Mouse (Mus musculus) heart, embryonic 14.5 days (tissue): ENCODE data around the gene Exd2. TPM values are rescaled to one million over a fixed set of nuclear protein-coding genes. Genes with fewer than 3 reads are reported as not detected.

Experiments used
- ATAC-seq: fragments of 200-750 bp; cut with Nextera tagmentation; 2 replicates; pipeline ENCODE4 v1.8.0; 2017; ENCODE audit warnings: low read depth, moderate TSS enrichment; ENCODE audit not compliant: insufficient number of reproducible peaks, insufficient read depth, low FRiP score
- H3K27ac ChIP-seq, 2 experiments: fragments of 200-500 bp in 1 of 2; fragments of 300-500 bp in 1 of 2; sonication (generic) in 1 of 2; replicated peaks in 1 of 2; 2 replicates each; pipeline ENCODE4 v1.5.1; 2012 to 2014; ENCODE audit warnings: low read depth in 2 of 2, low read length in 2 of 2, control low read depth in 1 of 2, mild to moderate bottlenecking in 1 of 2, mixed read lengths in 1 of 2; ENCODE audit not compliant: control insufficient read depth in 1 of 2, insufficient read depth in 1 of 2
- H3K27me3 ChIP-seq: fragments of 300-500 bp; sonication (generic); 2 replicates; pipeline ENCODE4 v1.6.1; 2014; ENCODE audit warnings: mild to moderate bottlenecking, low read length, control low read depth; ENCODE audit not compliant: control insufficient read depth, insufficient read depth
- H3K36me3 ChIP-seq: fragments of 300-500 bp; sonication (generic); 2 replicates; pipeline ENCODE4 v1.6.1; 2014; ENCODE audit warnings: mild to moderate bottlenecking, control low read depth, low read length, mixed read lengths; ENCODE audit not compliant: control insufficient read depth, insufficient read depth
- H3K4me1 ChIP-seq, 2 experiments: fragments of 200-500 bp in 1 of 2; fragments of 300-500 bp in 1 of 2; sonication (generic) in 1 of 2; 2 replicates each; pipeline ENCODE4 v1.6.1; 2012 to 2014; ENCODE audit warnings: low read length in 2 of 2, control low read depth in 1 of 2, mixed read lengths in 1 of 2; ENCODE audit not compliant: control insufficient read depth in 2 of 2, insufficient read depth in 2 of 2
- H3K4me2 ChIP-seq: fragments of 300-500 bp; sonication (generic); 2 replicates; pipeline ENCODE4 v1.6.1; 2014; ENCODE audit warnings: mild to moderate bottlenecking, low read length
- H3K4me3 ChIP-seq, 2 experiments: fragments of 200-500 bp in 1 of 2; fragments of 300-500 bp in 1 of 2; sonication (generic) in 1 of 2; 2 replicates each; pipeline ENCODE4 v1.5.1; 2012 to 2014; ENCODE audit warnings: low read length in 2 of 2, mild to moderate bottlenecking in 2 of 2, control low read depth in 1 of 2, low read depth in 1 of 2, moderate library complexity in 1 of 2; ENCODE audit not compliant: control insufficient read depth in 1 of 2, insufficient read depth in 1 of 2
- H3K9ac ChIP-seq: fragments of 300-500 bp; sonication (generic); 2 replicates; pipeline ENCODE4 v1.6.1; 2014; ENCODE audit warnings: mild to moderate bottlenecking, low read length
- H3K9me3 ChIP-seq: fragments of 300-500 bp; sonication (generic); 2 replicates; pipeline ENCODE4 v1.6.1; 2016; ENCODE audit warnings: low read length, control low read depth; ENCODE audit not compliant: control insufficient read depth
- WGBS: fragments of 180-500 bp; shearing (Covaris S2); extraction: QIAGEN DNeasy Blood & Tissue Kit; methylation state at CpG from one replicate; pipeline ENCODE4 v1.1.7; 2014; 5-methylcytosine and 5-hydroxymethylcytosine counted together
- polyA plus RNA-seq: library from polyadenylated mRNA; unstranded; fragments of >200 nt; fragmentation: Nextera tagmentation; extraction: Ambion mirVana; gene quantifications from 2 replicates; pipeline ENCODE4 v1.2.1, GENCODE M21; 2014

Gene Exd2
- polyA plus RNA-seq, 1 experiment from 2014 or later = 17.4 TPM

- Histone ChIP-seq H3K36me3 (no peaks in the 10 kb centered on the region), H3K27ac (no peak overlapping the region), H3K9me3 (no peaks in the 10 kb centered on the region), H3K4me1 (peaks cover 3 to 5% of the 10 kb centered on the region in 2 experiments; a peak in 2 of 4 replicates), H3K27me3 (no peaks in the 10 kb centered on the region), H3K9ac (no peak overlapping the region), H3K4me2 (no peak overlapping the region), H3K4me3 (no peak overlapping the region)
- ATAC-seq = no peak
- WGBS = 82% methylated on average over 2 of the region's 2 CpGs
Observed at GRCm38 (mm10) chr12:80530052-80530451, 67.2 kb downstream of the Exd2 start.

- Histone ChIP-seq H3K27ac (no peak overlapping the region), H3K9ac (no peak overlapping the region), H3K36me3 (no peaks in the 10 kb centered on the region), H3K27me3 (no peaks in the 10 kb centered on the region), H3K9me3 (no peaks in the 10 kb centered on the region), H3K4me1 (peaks cover 3 to 5% of the 10 kb centered on the region in 2 experiments; a peak in 2 of 4 replicates), H3K4me2 (no peak overlapping the region), H3K4me3 (no peak overlapping the region)
- ATAC-seq = no peak
- WGBS = 55% methylated on average over 6 of the region's 6 CpGs
Observed at GRCm38 (mm10) chr12:80530630-80531029, 67.7 kb downstream of the Exd2 start.

- Histone ChIP-seq H3K27me3 (no peaks in the 10 kb centered on the region), H3K4me3 (no peak overlapping the region), H3K9ac (no peak overlapping the region), H3K4me1 (peaks cover 3 to 5% of the 10 kb centered on the region in 2 experiments; a peak in 2 of 4 replicates), H3K27ac (no peak overlapping the region), H3K9me3 (no peaks in the 10 kb centered on the region), H3K4me2 (peak overlapping the region; percentile 34), H3K36me3 (no peaks in the 10 kb centered on the region)
- 36% methylated on average over 10 of the region's 10 CpGs for WGBS
- no peak for ATAC-seq
Observed at GRCm38 (mm10) chr12:80531585-80531984, 68.7 kb downstream of the Exd2 start.

GRCm38 (mm10) chr12:80533876-80534275 lies 71.0 kb downstream of the Exd2 start:
- 55% methylated on average over 2 of the region's 2 CpGs for WGBS
- Histone ChIP-seq H3K9me3 (no peaks in the 10 kb centered on the region), H3K9ac (no peak overlapping the region), H3K4me3 (no peak overlapping the region), H3K4me2 (no peak overlapping the region), H3K27ac (no peak overlapping the region), H3K4me1 (peaks cover 6 to 9% of the 10 kb centered on the region in 2 experiments; a peak in 2 of 4 replicates), H3K27me3 (no peaks in the 10 kb centered on the region), H3K36me3 (no peaks in the 10 kb centered on the region)
- no peak for ATAC-seq

- Histone ChIP-seq H3K36me3 (no peaks in the 10 kb centered on the region), H3K9ac (no peak overlapping the region), H3K4me3 (no peak overlapping the region), H3K4me1 (peaks cover 3 to 4% of the 10 kb centered on the region in 2 experiments; a peak in 1 of 4 replicates), H3K4me2 (no peak overlapping the region), H3K27ac (no peak overlapping the region), H3K27me3 (no peaks in the 10 kb centered on the region), H3K9me3 (no peaks in the 10 kb centered on the region)
- 60% methylated on average over 2 of the region's 2 CpGs for whole genome bisulfite sequencing
- no peak for ATAC-seq
Observed at GRCm38 (mm10) chr12:80537313-80537712, 74.4 kb downstream of the Exd2 start.

GRCm38 (mm10) chr12:80538311-80538710 lies 75.4 kb downstream of the Exd2 start:
- H3K36me3 ChIP-seq = no peaks in the 10 kb centered on the region
- no peaks in the 10 kb centered on the region for H3K27me3 ChIP-seq
- WGBS = 64% methylated on average over 6 of the region's 6 CpGs
- no peak overlapping the region for H3K9ac ChIP-seq
- no peak overlapping the region for H3K27ac ChIP-seq
- H3K4me3 ChIP-seq = no peak overlapping the region
- peaks cover 3 to 4% of the 10 kb centered on the region in 2 experiments; a peak in 1 of 4 replicates for H3K4me1 ChIP-seq
- H3K4me2 ChIP-seq = no peak overlapping the region
- ATAC-seq = no peak
- H3K9me3 ChIP-seq = no peaks in the 10 kb centered on the region

GRCm38 (mm10) chr12:80545310-80545709 lies 82.4 kb downstream of the Exd2 start:
- no peak overlapping the region for H3K4me3 ChIP-seq
- 0 out of 4 replicates have a peak, but pooled peaks cover 0 to 2% of the 10 kb centered on the region in 2 experiments for H3K4me1 ChIP-seq
- 14% methylated on average over 4 of the region's 4 CpGs for WGBS
- 0 out of 2 replicates have a peak, but pooled peaks cover 5% of the 10 kb centered on the region for H3K27me3 ChIP-seq
- H3K4me2 ChIP-seq = no peak overlapping the region
- no peaks in the 10 kb centered on the region for H3K36me3 ChIP-seq
- H3K9me3 ChIP-seq = no peaks in the 10 kb centered on the region
- H3K27ac ChIP-seq = no peak overlapping the region
- H3K9ac ChIP-seq = no peak overlapping the region
- no peak for ATAC-seq

GRCm38 (mm10) chr12:80549646-80550045 lies 86.8 kb downstream of the Exd2 start:
- Histone ChIP-seq H3K4me2 (no peak overlapping the region), H3K27ac (no peak overlapping the region; a peak in 1 of 4 replicates), H3K27me3 (0 out of 2 replicates have a peak, but pooled peaks cover 5% of the 10 kb centered on the region), H3K36me3 (no peaks in the 10 kb centered on the region), H3K4me1 (0 out of 4 replicates have a peak, but pooled peaks cover 0 to 2% of the 10 kb centered on the region in 2 experiments), H3K9ac (no peak overlapping the region), H3K4me3 (no peak overlapping the region), H3K9me3 (no peaks in the 10 kb centered on the region)
- WGBS = 62% methylated on average over 11 of the region's 11 CpGs
- no peak for ATAC-seq
